Mouse (Mus musculus) MEL (cell line): Measurements from ENCODE around the gene Hprt. TPM values are rescaled to one million over a fixed set of nuclear protein-coding genes. Genes with fewer than 3 reads are reported as not detected.

Experiments used
- DNase-seq: peaks from one replicate; pipeline ENCODE4 v3.0.0; 2011; ENCODE audit warnings: low read depth, low spot score
- H3K27ac ChIP-seq: 2 replicates; pipeline ENCODE4 v1.5.1; 2012; ENCODE audit warnings: low read depth, mild to moderate bottlenecking, control low read depth, low read length, moderate library complexity; ENCODE audit not compliant: control insufficient read depth
- H3K27me3 ChIP-seq, 2 experiments: fragments of 150-350 bp in 1 of 2; sonication (generic) in 1 of 2; 2 replicates each; pipeline ENCODE4 v1.6.1; 2012; ENCODE audit warnings: low read length in 2 of 2, mild to moderate bottlenecking in 2 of 2, improper control_type of control experiment in 1 of 2, moderate library complexity in 1 of 2; ENCODE audit not compliant: insufficient read depth in 2 of 2, control insufficient read depth in 1 of 2
- H3K36me3 ChIP-seq, 2 experiments: 2 replicates each; pipeline ENCODE4 v1.6.1; 2012 to 2014; ENCODE audit warnings: low read length in 2 of 2, improper control_type of control experiment in 1 of 2, inconsistent platforms in 1 of 2, mild to moderate bottlenecking in 1 of 2; ENCODE audit not compliant: insufficient read depth in 2 of 2, control insufficient read depth in 1 of 2
- H3K4me1 ChIP-seq, 2 experiments: fragments of 150-350 bp in 1 of 2; sonication (generic) in 1 of 2; 2 replicates each; pipeline ENCODE4 v1.6.1; 2012; ENCODE audit warnings: low read length in 2 of 2, improper control_type of control experiment in 1 of 2, mild to moderate bottlenecking in 1 of 2; ENCODE audit not compliant: insufficient read depth in 2 of 2, control insufficient read depth in 1 of 2
- H3K4me3 ChIP-seq, 2 experiments: fragments of 150-350 bp in 1 of 2; sonication (generic) in 1 of 2; 2 replicates each; pipeline ENCODE4 v1.5.1; 2012; ENCODE audit warnings: low read depth in 2 of 2, low read length in 2 of 2, mild to moderate bottlenecking in 2 of 2, moderate library complexity in 2 of 2, control low read depth in 1 of 2, improper control_type of control experiment in 1 of 2; ENCODE audit not compliant: control insufficient read depth in 1 of 2, insufficient read depth in 1 of 2
- H3K79me2 ChIP-seq: 2 replicates; pipeline ENCODE4 v1.6.1; 2012; ENCODE audit warnings: mild to moderate bottlenecking, low read length, moderate library complexity; ENCODE audit not compliant: control insufficient read depth, poor library complexity, insufficient read depth
- H3K9ac ChIP-seq: 2 replicates; pipeline ENCODE4 v1.6.1; 2012; ENCODE audit warnings: low read depth, mild to moderate bottlenecking, control low read depth, low read length, moderate library complexity; ENCODE audit not compliant: control insufficient read depth, poor library complexity, severe bottlenecking
- H3K9me3 ChIP-seq: fragments of 150-350 bp; sonication (generic); replicated peaks from 2 replicates; pipeline ENCODE4 v1.6.1; 2012; ENCODE audit warnings: mild to moderate bottlenecking, low read length, improper control_type of control experiment, moderate library complexity; ENCODE audit not compliant: insufficient read depth
- GABPA ChIP-seq: IDR thresholded peaks from 2 replicates; pipeline ENCODE4 v1.6.1; 2012; ENCODE audit warnings: low read depth, mild to moderate bottlenecking, inconsistent platforms, low read length, improper control_type of control experiment, moderate library complexity
- HCFC1 ChIP-seq: IDR thresholded peaks from 2 replicates; pipeline ENCODE4 v1.6.1; 2012; ENCODE audit warnings: low read depth, mild to moderate bottlenecking, inconsistent platforms, low read length, improper control_type of control experiment, moderate library complexity
- polyA plus RNA-seq, 2 experiments: library from polyadenylated mRNA; stranded (reverse) in 1 of 2; unstranded in 1 of 2; fragments of >175 nt in 1 of 2; fragments of >200 nt in 1 of 2; gene quantifications; 2 replicates each; pipeline versions ENCODE4 v1.2.1 to v1.2.4; 2012; ENCODE audit warnings: low replicate concordance in 2 of 2, low read depth in 1 of 2; ENCODE audit not compliant: insufficient read length in 2 of 2, insufficient read depth in 1 of 2, missing spikeins in 1 of 2
- total RNA-seq: library from RNA; depleted of rRNA; stranded (reverse); fragments of 300-350 nt; gene quantifications from 2 replicates; pipeline ENCODE4 v1.2.3, GENCODE M21; 2012; rRNA removed

Gene Hprt
- total and polyA plus RNA-seq, 3 experiments, result 113 to 117 TPM; not detected in 1

DNA sequence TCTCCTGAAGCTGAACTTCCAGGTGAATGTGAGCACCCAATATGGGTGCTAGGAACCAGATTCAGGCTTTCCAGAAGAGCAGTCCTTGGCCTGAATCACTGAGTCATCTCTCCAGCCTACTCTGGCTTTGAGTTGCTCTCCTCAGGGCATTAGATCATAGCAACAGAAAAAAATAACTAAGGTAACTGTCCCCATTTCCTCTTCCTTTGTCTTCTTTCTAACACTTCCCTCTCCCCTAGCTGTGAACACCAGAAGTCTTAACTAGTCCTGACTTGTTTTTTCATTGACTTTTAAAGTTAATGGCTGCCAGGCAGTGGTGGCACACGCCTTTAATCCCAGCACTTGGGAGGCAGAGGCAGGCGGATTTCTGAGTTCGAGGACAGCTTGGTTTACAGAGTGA, 76.5 kb downstream of the Hprt start:
- no peak for DNase-seq
- H3K36me3 ChIP-seq, result peaks cover 0 to 9% of the 10 kb centered on the region in 2 experiments; a peak in 2 of 4 replicates
- H3K4me3 ChIP-seq, result no peak overlapping the region
- no peak overlapping the region for H3K27ac ChIP-seq
- H3K79me2 ChIP-seq, result no peaks in the 10 kb centered on the region
- H3K4me1 ChIP-seq, result peaks cover 2 to 6% of the 10 kb centered on the region in 2 experiments; a peak in 2 of 4 replicates
- TF ChIP-seq HCFC1 (no peak), GABPA (no peak)
- H3K9me3 ChIP-seq, result no peaks in the 10 kb centered on the region
- H3K27me3 ChIP-seq, result no peaks in the 10 kb centered on the region
- no peak overlapping the region for H3K9ac ChIP-seq

Other genes starting within 250 kb of the Hprt start
- not detected in 2 replicates for gene Ccdc160, start 196.9 kb upstream of the Hprt start, total RNA-seq
- not detected for gene Ccdc160, start 196.9 kb upstream of the Hprt start, polyA plus RNA-seq
- gene Phf6, start 75.9 kb upstream of the Hprt start, total RNA-seq, result 16.1 and 18.7 TPM in 2 replicates
- 10 to 100 TPM; 15.8 to 44.9 TPM for gene Phf6, start 75.9 kb upstream of the Hprt start, polyA plus RNA-seq